Mouse (Mus musculus) telencephalon, adult 2 months (tissue): ENCODE data around the gene Atad1.
"Not testable (repeated sequence)": the region's sequence is repeated elsewhere in the genome, so short reads cannot be mapped to it uniquely, and the experiment has no call there.

Experiments used
- DNase-seq: peaks from one replicate; pipeline ENCODE4 v3.0.0-alpha.2; 2011; ENCODE audit warnings: low read depth, low spot score

Atad1 gene

DNA sequence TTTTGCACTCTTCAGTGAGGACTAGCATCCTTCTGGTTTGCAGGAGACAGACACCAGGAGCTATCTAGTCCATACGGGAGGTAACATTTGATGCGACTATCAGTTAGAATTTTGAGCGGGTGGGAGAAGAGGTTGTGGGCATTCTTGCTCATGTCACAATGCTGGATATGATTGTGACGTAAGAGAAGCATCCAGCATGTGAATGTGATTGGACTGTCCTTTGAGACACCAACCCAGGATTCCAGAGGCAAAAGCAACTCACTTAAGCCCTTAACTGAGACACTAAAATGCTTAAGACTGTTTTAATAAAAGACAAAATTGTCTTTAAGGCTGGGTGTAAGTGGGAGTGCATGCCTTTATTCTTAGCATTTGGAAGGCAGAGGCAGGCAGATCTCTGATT lies at the start of gene Atad1:
Gene Atad1 (minus strand): TSS at position 101 of the 400 bp plus-strand sequence.
- DNase-seq, result no peak

DNA sequence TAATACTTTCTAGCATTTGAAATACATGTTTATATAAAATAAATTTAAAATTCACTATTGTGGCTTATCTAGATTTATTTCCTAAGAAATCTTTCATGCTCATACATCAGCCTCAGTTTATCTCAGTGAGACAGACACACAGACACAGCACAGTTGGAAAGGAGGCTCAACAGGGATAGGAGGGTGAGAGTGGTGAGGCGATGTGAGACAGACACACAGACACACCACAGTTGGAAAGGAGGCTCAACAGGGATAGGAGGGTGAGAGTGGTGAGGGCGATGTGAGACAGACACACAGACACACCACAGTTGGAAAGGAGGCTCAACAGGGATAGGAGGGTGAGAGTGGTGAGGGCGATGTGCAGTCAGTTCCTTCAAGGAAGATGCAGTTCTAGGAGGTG lies 48.4 kb upstream of the Atad1 start:
- DNase-seq, result not testable (repeated sequence)

DNA sequence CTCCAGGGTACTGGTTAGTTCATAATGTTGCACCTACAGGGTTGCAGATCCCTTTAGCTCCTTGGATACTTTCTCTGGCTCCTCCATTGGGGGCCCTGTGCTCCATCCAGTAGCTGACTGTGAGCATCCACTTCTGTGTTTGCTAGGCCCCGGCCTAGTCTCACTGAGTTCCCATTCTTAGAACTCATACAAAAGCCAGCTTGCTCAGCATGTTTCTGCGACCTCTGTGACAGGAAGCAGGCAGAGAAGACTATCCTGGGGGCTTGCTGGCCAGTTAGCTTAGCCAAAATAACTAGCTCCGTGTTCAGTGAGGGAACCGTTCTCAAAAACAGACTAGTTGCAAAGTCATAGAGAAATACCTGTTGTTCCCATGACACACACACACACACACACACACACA lies 47.8 kb upstream of the Atad1 start:
- DNase-seq, result not testable (repeated sequence)

DNA sequence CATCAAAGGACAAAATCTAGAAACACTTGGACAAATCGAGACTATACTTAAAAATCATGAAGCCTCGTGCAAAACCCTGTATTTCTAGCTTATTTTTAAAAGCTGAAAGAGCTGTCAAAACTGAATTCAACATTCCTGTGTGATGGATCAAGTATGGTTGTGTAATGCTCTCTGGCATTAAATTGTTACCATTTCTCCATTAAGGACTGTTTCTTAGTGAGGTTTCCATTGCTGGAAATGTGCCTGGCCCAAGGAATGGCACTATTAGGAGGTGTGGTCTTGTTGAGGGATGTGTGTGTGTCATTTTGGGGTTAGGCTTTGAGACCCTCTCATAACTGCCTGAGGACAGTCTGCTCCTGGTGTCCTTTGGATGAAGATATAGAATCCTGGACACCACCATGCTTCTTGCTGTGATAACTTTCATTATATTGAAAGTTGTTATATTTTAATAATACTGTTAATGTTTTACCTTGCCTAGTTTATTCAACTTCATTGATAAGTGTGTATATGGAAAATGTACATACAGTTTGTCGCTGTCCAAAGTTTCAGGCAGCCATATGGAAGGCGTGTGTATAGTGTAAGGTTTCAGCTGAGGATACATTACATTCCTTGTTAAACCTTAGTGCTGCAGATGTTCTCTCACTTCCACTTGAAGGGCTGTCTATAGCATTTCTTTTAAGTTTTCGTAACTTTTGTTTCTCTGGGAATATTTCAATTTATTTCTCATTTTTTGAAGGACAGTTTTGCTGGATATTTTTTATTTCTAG lies 41.9 kb upstream of the Atad1 start:
- DNase-seq, result no peak

DNA sequence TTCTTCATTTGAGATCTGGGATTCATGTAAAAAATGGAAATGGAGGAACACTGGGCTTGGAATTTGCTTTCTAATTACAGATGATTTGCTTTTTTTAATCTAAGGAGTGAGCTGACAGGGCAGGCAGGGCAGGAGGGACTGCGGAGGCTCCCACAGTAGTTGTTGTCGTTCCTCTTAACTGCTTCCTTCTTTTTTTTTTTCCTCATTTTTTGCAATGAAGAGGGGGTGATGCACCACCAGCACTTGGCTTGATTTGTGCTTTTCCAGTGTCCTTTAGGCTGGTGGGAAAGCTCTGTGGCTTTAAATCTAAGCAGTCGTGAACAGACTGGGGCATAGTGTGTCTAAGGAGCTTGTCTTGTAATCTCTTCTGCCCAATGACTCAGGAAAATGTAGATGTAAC lies 39.5 kb upstream of the Atad1 start:
- DNase-seq, result no peak

DNA sequence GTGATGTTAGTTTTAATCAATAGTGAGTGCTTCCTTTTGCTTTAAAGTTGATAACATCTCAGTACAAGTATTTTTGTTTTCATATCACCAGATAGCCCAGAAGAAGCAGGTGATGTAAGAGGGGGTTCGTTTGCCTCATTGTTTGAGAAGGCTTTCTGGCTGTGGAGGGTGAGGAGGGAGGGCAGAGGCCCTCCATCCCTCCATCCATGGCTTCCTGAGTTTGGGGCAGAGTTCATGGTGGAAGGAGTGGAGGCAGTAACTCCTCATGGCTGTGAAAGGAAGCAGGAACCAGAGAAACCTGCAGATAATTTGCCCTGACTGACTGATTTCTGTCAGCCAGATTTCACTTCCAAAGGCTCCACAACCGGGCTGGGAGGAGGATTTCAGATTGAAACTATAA lies 38.8 kb upstream of the Atad1 start:
- DNase-seq, result no peak

DNA sequence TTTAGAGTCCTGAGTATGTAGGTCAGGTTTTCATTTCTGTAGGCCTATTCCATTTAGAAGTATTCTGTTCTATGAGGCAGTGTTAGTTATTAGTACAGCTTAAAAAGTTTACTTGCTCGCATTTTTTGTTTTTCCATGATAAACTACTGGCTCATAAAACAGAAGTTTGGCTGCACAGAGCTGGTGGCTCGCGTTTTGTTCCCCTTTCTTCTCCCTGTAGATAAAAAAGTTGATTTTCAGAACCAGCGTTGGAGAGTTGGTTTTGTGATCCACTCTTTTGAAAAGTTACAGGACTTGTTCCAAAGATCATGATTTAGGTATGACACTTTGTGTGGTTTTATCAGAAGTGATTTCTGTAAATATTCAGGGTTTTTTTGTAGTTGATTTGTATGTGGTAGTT lies 22.9 kb upstream of the Atad1 start:
- DNase-seq, result no peak

DNA sequence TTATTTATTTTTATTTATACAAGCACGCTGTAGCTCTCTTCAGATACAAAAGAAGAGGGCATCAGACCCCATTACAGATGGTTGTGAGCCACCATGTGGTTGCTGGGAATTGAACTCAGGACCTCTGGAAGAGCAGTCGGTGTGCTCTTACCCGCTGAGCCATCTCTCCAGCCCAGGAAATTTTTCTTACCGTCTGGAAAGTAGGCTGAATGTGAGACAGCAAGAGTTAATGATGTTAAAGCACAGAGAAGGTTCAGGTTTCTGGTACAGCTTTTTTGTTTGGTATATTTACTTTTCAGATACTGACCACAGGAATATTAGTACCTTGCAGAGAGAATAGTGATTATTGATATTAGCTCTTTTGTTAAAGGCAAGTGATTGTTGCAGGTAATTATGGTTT lies 21.6 kb upstream of the Atad1 start:
- DNase-seq, result no peak

DNA sequence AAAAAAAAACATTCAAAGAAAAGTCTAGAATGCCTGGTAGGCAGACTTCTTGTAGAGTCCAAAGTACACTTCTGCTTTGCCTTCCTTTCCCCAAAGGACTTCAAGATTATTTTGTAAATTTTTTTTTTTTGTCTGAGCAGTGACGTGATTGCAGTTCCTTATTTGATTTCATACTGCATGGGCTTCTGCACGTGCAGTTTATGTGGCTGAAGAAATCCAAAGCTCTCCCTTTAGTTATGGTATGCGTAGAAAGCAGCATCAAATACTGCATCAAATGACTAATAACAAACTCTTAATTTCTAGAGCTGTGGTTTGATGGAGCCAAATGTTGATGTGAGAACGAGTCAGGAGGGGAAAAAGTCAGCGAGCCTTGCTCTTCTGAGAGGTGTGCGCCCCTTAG lies 20.9 kb upstream of the Atad1 start:
- no peak for DNase-seq

DNA sequence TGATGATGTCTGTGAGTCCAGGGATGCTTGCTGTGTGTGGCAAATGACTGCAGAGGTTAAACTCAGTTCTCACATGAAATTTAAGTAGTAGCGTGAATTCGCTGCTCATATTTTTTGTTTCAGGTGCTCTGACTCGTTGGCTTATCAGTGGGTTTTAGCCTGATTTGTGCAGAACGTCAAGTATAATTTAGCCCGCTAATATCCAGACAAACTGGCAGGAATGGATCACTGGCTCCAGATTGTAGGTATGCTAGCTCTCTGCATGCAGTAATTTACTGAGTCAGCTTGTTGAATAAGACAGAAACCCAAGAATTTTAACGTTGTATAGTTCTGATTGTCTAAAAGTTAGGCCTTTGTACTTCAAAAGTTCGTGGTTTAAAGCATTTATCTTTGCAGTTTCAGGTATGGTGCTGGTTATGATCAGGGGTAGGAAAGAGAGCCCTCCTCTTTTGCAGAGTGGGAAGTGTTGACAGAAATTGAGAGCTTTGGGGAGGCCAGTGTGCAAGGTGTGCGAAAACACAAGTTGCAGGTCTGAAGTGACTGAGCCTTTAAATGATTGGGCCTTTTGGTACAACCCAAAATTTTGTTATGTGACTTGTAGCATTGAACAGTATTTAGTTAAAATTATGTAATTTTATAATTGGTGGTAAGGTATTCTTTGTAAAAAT lies 19.9 kb upstream of the Atad1 start:
- DNase-seq, result no peak

DNA sequence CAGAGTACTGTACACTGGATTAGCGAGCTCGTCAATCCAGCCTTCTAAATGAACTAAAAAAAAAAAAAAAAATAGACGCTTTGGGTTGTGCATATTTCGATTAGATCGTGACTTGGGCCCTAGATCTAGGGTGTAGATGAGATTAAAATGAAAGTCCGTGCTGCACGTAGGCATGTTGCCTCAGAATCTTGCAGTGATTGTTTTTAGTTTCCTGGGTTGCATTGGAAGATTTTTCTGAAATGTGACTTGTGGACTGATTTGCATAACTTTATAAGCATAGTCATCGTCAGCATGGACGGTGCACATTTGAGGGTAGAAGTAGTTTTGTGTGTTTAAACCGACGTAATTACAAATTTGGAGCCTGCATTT lies 19.2 kb upstream of the Atad1 start:
- DNase-seq, result no peak

DNA sequence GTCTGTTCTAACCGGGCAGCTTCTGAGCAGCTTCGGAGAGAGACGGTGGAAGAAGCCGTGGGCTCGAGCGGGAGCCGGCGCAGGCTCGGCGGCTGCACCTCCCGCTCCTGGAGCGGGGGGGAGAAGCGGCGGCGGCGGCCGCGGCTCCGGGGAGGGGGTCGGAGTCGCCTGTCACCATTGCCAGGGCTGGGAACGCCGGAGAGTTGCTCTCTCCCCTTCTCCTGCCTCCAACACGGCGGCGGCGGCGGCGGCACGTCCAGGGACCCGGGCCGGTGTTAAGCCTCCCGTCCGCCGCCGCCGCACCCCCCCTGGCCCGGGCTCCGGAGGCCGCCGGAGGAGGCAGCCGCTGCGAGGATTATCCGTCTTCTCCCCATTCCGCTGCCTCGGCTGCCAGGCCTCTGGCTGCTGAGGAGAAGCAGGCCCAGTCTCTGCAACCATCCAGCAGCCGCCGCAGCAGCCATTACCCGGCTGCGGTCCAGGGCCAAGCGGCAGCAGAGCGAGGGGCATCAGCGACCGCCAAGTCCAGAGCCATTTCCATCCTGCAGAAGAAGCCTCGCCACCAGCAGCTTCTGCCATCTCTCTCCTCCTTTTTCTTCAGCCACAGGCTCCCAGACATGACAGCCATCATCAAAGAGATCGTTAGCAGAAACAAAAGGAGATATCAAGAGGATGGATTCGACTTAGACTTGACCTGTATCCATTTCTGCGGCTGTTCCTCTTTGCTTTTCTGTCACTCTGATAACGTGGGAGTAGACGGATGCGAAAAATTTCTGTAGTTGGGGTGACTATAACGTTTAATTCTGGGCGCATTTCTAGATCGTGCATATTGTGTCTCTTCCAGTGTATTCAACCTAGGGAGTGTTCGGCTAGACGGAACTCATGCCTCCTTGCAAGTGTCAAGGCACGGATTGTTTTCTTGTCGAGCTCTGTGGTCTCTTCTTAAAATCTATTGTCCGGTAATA lies 18.5 kb upstream of the Atad1 start:
- no peak for DNase-seq

DNA sequence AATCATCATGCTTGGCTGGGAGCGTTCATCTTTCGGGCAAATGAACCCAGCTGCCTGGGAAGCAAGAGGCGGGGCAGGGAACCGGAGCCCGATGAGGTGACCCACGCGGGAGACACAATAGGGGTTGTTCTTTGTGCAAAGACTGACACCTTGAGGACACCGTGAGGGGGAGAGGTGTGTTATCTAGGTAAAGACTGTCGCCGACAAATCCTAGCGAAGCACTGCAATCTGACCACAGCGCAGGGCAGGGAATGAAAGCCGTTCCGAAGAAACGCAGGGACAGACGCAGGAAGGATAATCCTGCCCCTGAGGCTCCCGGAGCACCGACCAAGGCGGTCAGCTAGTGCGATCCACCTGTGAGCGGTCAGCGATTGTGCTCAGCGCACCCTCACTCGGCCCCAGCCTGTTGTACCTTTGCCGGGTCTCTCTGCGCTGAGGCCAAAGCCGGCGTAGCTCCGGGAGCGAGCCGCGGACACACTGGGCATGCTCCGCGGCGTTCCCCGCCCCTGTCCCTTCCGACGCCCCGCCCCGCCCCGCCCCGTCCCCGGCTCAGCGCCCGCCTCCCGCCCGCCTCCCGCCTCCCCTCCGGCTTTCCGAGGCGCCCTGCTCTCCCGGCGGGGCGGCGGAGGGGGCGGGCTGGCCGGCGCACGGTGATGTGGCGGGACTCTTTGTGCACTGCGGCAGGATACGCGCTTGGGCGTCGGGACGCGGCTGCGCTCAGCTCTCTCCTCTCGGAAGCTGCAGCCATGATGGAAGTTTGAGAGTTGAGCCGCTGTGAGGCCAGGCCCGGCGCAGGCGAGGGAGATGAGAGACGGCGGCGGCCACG lies 17.5 kb upstream of the Atad1 start, which contains the start of gene Pten:
Gene Pten (plus strand): TSS at position 598 of the 826 bp plus-strand sequence.
- peak; percentile 91 for DNase-seq

DNA sequence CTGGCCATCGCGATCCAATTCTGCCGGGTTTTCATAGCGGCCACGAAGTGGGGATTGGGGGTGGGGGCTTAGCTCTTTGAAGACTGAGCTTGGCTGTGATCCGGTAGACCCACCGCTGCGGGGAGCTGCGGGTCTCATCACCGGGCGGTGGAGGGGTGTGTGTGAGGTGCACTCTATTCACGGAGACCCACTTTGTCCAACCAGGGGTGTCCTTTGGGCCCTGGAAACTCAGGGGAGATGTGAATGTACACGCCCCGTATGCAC lies 17.0 kb upstream of the Atad1 start:
- no peak for DNase-seq

DNA sequence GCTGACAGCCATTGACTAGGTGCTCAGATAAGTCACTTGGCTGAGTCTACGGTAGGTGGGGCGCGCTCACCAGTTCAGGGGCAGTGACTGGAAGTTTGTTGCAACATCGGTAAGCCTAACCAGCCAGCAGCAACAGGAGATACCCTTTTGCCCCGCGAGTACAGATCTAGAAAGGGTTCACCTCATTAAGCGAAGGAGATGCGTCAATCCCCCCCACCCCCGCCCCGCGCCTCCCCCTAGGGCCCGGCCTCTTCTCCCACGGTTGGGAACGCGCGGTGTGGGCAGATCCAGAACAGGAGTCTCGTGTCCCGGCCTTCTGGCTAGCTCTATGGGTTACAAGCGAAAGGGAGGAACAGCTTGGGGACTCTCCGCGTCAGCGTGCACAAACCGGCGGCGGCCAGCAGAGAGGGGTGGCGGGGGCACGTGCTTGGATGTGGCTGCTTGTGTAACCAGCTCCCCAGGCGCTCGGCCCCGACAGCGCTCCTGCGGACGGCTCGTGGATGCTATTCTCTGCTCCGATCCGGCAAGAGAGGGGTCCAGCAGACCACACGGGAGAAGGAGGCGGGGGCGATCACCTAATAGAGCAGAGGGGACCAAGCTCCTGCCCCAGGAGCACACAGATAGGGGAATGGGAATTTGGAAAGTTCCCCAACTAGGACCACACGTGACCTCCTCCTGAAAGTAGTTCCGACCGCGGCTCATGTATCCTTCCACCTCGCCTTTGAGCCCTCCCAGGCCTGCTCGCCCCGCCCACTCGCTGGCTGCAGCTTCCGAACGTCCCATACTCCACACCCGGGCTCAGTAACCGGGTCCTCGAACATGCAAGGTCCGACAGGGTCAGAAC lies 16.4 kb upstream of the Atad1 start:
- DNase-seq, result peak; percentile 98

DNA sequence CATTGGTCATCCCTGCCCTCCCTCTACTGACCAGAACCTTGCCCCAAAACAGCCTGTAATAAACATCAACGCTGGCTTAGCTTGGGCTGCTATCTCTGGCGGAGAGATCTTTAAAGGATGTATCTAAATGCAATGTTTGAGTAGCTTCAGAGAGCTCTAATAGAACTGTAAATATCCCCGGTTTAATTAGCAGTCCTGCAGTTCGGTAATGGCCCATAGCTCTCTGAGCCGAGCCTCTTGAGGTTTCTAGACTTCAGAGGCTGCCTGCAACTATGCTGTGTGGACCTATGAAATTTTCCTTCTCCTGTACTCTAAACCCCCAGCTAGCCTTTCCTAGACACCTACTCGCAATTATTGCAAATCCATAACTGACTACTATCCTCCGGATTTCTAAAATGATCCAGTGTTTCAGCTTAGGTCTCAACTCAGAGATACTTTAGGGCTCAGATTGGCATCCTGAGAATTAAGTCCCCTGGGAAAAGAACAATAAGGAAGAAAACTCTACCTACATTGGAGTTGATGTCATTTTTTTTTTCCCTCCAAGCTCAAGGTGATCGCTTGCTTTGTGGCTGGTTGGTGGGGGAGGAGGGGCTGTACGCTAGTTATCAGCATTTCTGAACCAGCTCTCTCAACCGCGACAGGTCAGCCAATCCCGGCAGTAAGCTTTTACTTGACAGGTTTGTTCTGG lies 15.7 kb upstream of the Atad1 start:
- DNase-seq, result no peak

DNA sequence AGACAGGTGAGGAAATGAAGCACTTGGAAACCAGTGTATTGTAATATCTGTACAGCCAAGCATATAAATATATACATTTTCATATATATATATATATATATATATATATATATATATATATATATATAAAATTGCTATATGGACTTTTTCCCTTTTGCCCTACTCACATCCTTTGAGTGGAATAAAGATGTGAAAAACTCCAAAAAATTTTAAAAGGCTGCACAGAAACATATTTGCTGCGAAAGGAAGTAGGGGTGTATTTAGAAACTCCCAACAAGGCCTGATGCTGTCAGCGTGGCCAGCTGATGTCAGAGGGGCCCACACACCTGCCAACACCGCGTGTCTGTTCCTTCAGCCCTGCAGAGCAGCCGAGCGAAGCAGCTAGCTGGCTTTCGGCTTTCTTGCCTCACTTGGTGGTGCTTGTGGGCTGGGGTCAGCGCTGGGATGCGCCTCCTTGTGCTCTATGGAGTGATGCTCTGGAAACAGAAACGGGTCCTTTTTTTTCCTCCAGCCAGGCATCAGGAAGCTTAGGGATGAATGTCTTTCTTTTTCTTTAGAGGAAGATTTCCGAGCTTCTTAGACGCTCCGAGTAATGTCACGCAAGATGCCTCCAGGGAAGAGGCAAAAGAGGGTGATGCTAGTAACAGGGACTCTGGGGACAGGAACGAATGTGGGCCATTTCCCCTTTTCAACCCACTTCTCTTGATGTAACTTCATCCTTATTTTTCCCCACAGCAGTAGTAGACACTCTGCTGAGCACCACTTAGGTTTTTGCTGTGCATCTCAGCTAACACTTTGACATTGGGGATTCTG lies 14.8 kb upstream of the Atad1 start:
- no peak for DNase-seq

DNA sequence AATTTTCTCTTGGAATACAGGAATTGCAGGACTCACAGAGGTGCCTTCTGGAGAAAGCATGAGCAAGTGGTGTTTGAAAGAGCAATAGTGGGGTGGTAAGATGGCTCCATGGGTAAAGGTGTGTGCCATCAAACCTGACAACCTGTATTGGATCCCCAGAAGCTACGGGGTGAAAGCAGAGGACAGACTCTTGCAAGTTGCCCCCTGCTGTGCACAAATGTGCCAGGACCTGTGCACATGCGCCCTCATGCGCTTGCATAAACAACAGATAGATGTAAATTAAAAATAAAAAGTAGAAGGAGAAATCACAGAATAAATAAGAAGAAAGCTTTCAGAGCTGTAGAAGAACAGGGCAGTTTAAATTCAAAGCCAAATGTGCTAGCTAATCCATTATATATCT lies 13.8 kb upstream of the Atad1 start:
- DNase-seq, result no peak

DNA sequence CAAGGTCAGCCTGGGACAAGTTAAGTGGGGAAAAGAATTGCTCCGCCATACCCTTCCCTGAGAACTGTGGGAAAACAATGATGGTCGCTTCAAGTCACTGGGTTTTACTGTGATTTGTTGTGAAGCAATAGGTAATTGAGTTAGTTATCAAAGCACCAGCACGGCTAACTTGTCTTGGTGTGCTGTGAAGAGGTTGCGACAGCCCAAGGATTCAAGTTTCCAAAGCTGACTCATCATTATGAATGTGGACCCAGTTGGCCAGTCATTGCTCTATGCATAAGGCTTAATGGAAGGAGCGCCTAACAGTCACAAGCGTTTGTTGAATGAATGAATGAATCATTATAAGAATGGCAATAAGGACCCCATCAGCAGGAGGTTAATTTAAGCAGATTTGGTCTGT lies 12.8 kb upstream of the Atad1 start:
- no peak for DNase-seq
